In the genomic region with DNA sequence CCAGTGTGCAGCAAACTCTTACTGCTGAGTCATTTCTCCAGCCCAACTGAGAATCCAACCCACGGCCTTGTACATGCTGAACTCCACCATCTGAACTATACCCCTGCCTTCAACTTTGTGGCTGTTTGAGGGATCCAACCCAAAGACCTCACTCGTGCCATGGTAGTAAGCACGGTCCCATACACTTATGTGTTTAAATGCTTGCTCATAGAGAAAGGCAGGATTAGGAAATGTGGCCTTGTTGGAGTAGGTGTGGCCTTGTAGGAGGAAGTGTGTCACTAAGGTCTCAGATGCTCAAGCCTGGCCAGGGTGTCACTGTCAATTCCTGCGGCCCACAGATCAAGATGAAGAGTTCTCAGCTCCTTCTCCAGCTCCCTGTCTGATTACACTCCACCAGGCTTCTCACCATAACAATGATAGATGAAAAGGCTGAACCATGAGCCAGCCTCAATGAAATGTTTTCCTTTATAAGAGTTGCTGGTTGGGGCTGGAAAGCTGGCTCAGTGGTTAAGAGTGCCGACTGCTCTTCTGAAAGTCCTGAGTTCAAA, we compare ENCODE assay signal across 36 mouse cellular contexts. TPM values are rescaled to one million over a fixed set of nuclear protein-coding genes. Genes with fewer than 3 reads are reported as not detected.
DNase-seq lines count a peak whose midpoint lies in the region; ATAC-seq lines count a peak whose summit lies in the region.
"Had no signal": no experiment of that assay in that cellular context is flagged by ENCODE, and none has a peak within 500 bp of the region (broad histone marks: within the 10 kb centered on the region; RNA-seq: fewer than 3 reads in every experiment).

No protein-coding gene starts in this region.

- WGBS in heart, embryonic 10.5 days = 90% methylated on average over 5 of the region's 5 CpGs
- WGBS in midbrain, embryonic 11.5 days = 91% methylated on average over 5 of the region's 5 CpGs
- 91% methylated on average over 5 of the region's 5 CpGs for WGBS in midbrain, embryonic 15.5 days
- 71% methylated on average over 5 of the region's 5 CpGs for WGBS in liver, embryonic 16.5 days (ENCODE audit: insufficient replicate concordance)

- H3K27ac ChIP-seq in heart, embryonic 10.5 days = peak overlapping the region; percentile 5; the same call in 1 of the 2 replicates
- no peak overlapping the region for H3K27ac ChIP-seq in midbrain, embryonic 11.5 days (ENCODE audit: low read depth, low read length)
- H3K27ac ChIP-seq in midbrain, embryonic 15.5 days = no peak overlapping the region
- peak overlapping the region; percentile 56 for H3K27ac ChIP-seq in liver, embryonic 16.5 days (ENCODE audit: low read length)
- H3K27ac ChIP-seq: embryonic facial prominence, embryonic 10.5 days; embryonic facial prominence, embryonic 15.5 days; forebrain, embryonic 12.5 days; hindbrain, embryonic 15.5 days; limb, embryonic 10.5 days; limb, embryonic 15.5 days; lung, embryonic 15.5 days; neural tube, embryonic 15.5 days had no signal

- H3K4me3 ChIP-seq in heart, embryonic 10.5 days = no peak overlapping the region
- no peak overlapping the region for H3K4me3 ChIP-seq in midbrain, embryonic 11.5 days (ENCODE audit: low read depth, low read length)
- H3K4me3 ChIP-seq in midbrain, embryonic 15.5 days = no peak overlapping the region
- H3K4me3 ChIP-seq in liver, embryonic 16.5 days (ENCODE audit: low read depth, low read length) = no peak overlapping the region
- H3K4me3 ChIP-seq: embryonic facial prominence, embryonic 10.5 days; embryonic facial prominence, embryonic 15.5 days; forebrain, embryonic 12.5 days; hindbrain, embryonic 15.5 days; limb, embryonic 10.5 days; limb, embryonic 15.5 days; lung, embryonic 15.5 days; megakaryocyte, embryonic 14.5 days; neural tube, embryonic 15.5 days had no signal

- H3K27me3 ChIP-seq in heart, embryonic 10.5 days (ENCODE audit: insufficient read depth, poor library complexity, severe bottlenecking) = no peaks in the 10 kb centered on the region
- H3K27me3 ChIP-seq in midbrain, embryonic 11.5 days (ENCODE audit: control insufficient read depth, insufficient read depth, low read length) = no peaks in the 10 kb centered on the region
- H3K27me3 ChIP-seq in midbrain, embryonic 15.5 days (replicated peaks) = no peaks in the 10 kb centered on the region
- no peaks in the 10 kb centered on the region for H3K27me3 ChIP-seq in liver, embryonic 16.5 days (ENCODE audit: control insufficient read depth, insufficient read depth, low read depth, low read length)
- H3K27me3 ChIP-seq: embryonic facial prominence, embryonic 15.5 days; forebrain, embryonic 12.5 days; hindbrain, embryonic 15.5 days; limb, embryonic 15.5 days; lung, embryonic 15.5 days; megakaryocyte, embryonic 14.5 days; neural tube, embryonic 15.5 days had no signal

- H3K9me3 ChIP-seq in heart, embryonic 10.5 days = no peaks in the 10 kb centered on the region
- no peaks in the 10 kb centered on the region for H3K9me3 ChIP-seq in midbrain, embryonic 11.5 days (ENCODE audit: control insufficient read depth, low read length)
- no peaks in the 10 kb centered on the region for H3K9me3 ChIP-seq in midbrain, embryonic 15.5 days
- no peaks in the 10 kb centered on the region for H3K9me3 ChIP-seq in liver, embryonic 16.5 days (replicated peaks; ENCODE audit: control insufficient read depth, low read length)
- H3K9me3 ChIP-seq: embryonic facial prominence, embryonic 10.5 days; embryonic facial prominence, embryonic 15.5 days; forebrain, embryonic 12.5 days; hindbrain, embryonic 15.5 days; limb, embryonic 10.5 days; limb, embryonic 15.5 days; lung, embryonic 15.5 days; neural tube, embryonic 15.5 days had no signal

- no peaks in the 10 kb centered on the region for H3K36me3 ChIP-seq in heart, embryonic 10.5 days
- no peaks in the 10 kb centered on the region for H3K36me3 ChIP-seq in midbrain, embryonic 11.5 days (ENCODE audit: control insufficient read depth, insufficient read depth, low read length)
- no peaks in the 10 kb centered on the region for H3K36me3 ChIP-seq in midbrain, embryonic 15.5 days (replicated peaks)
- H3K36me3 ChIP-seq in liver, embryonic 16.5 days (ENCODE audit: control insufficient read depth, insufficient read depth) = no peaks in the 10 kb centered on the region
- H3K36me3 ChIP-seq: embryonic facial prominence, embryonic 10.5 days; embryonic facial prominence, embryonic 15.5 days; forebrain, embryonic 12.5 days; hindbrain, embryonic 15.5 days; limb, embryonic 10.5 days; limb, embryonic 15.5 days; lung, embryonic 15.5 days; neural tube, embryonic 15.5 days had no signal

- no peak overlapping the region for H3K9ac ChIP-seq in midbrain, embryonic 11.5 days (ENCODE audit: low read length)
- no peak overlapping the region for H3K9ac ChIP-seq in midbrain, embryonic 15.5 days
- no peak overlapping the region for H3K9ac ChIP-seq in liver, embryonic 16.5 days (ENCODE audit: low read depth, low read length)
- H3K9ac ChIP-seq: embryonic facial prominence, embryonic 15.5 days; forebrain, embryonic 12.5 days; forebrain, postnatal 0 days; hindbrain, embryonic 15.5 days; limb, embryonic 15.5 days; lung, embryonic 15.5 days; neural tube, embryonic 15.5 days had no signal

- DNase-seq in heart, embryonic 10.5 days (ENCODE audit: low spot score) = no peak
- DNase-seq in heart, postnatal 25 days (ENCODE audit: low spot score) = no peak
- peak; percentile 61 for DNase-seq in midbrain, embryonic 11.5 days (ENCODE audit: low spot score, missing footprints)
- DNase-seq in cerebellum, adult 11-12 months = no peak
- no peak for DNase-seq in right cerebral cortex, postnatal 10 days (ENCODE audit: low spot score in 2 of 2)
- DNase-seq: adrenal gland, adult 8-10 months; cerebellum, adult 8-10 months; cerebellum, postnatal 25 days; forebrain, postnatal 0 days; gastrocnemius, postnatal 10 days; heart, postnatal 4 days; kidney, adult 11 months; kidney, postnatal 14 days; layer of hippocampus, adult 9-11 months; lung, postnatal 36 days; midbrain, embryonic 14.5 days; right cerebral cortex, adult 18-20 months had no signal

- no peak for ATAC-seq in midbrain, embryonic 11.5 days (ENCODE audit: low FRiP score)
- no peak for ATAC-seq in midbrain, embryonic 15.5 days (replicated peaks)
- no peak for ATAC-seq in liver, embryonic 16.5 days (ENCODE audit: low read depth)
- ATAC-seq: forebrain, postnatal 0 days; inflammation-experienced regulatory T-cells, adult 6 months had no signal

- H3K4me2 ChIP-seq in midbrain, embryonic 11.5 days = no peak overlapping the region
- no peak overlapping the region for H3K4me2 ChIP-seq in midbrain, embryonic 15.5 days
- H3K4me2 ChIP-seq in liver, embryonic 16.5 days (ENCODE audit: low read depth, low read length) = no peak overlapping the region
- H3K4me2 ChIP-seq: embryonic facial prominence, embryonic 15.5 days; forebrain, embryonic 12.5 days; heart, embryonic 11.5 days; hindbrain, embryonic 15.5 days; limb, embryonic 15.5 days; lung, embryonic 15.5 days; neural tube, embryonic 15.5 days had no signal

- H3K4me1 ChIP-seq in heart, embryonic 10.5 days = peaks cover 17% of the 10 kb centered on the region
- H3K4me1 ChIP-seq in midbrain, embryonic 11.5 days (ENCODE audit: control insufficient read depth, insufficient read depth, low read length) = no peaks in the 10 kb centered on the region; the same call in 1 of the 2 replicates
- no peaks in the 10 kb centered on the region for H3K4me1 ChIP-seq in midbrain, embryonic 15.5 days
- peaks cover 51% of the 10 kb centered on the region for H3K4me1 ChIP-seq in liver, embryonic 16.5 days (ENCODE audit: control insufficient read depth, low read depth, low read length)
- H3K4me1 ChIP-seq: hindbrain, embryonic 15.5 days had no signal

- intact Hi-C loops in heart, postnatal 25 days (cut with DNase I) = no loop called here

RNA-seq across cellular contexts. Expression of gene Ptma, which starts 48.7 kb away (rescaled TPM):
- polyA plus RNA-seq in heart, embryonic 10.5 days (2016; fragmentation: Nextera tagmentation; extraction: Ambion mirVana) = 1,013 and 1,650 TPM in 2 replicates
- 100 to 1,000 TPM; 231 to 265 TPM for total RNA-seq in heart, postnatal 25 days (2021)
- polyA plus RNA-seq in midbrain, embryonic 11.5 days (2014; fragmentation: Nextera tagmentation; extraction: Ambion mirVana) = 3,090 and 3,352 TPM in 2 replicates
- 1,373 and 1,532 TPM in 2 replicates for polyA plus RNA-seq in midbrain, embryonic 15.5 days (2015; fragmentation: Nextera tagmentation; extraction: Ambion mirVana)
- polyA plus RNA-seq in liver, embryonic 16.5 days (2015; fragmentation: Nextera tagmentation; extraction: Ambion mirVana) = 500 and 746 TPM in 2 replicates

RNA-seq across cellular contexts. Expression of gene Tex44, which starts 51.7 kb away (rescaled TPM):
- not detected in 2 replicates for polyA plus RNA-seq in heart, embryonic 10.5 days (2016; fragmentation: Nextera tagmentation; extraction: Ambion mirVana)
- total RNA-seq in heart, postnatal 25 days (2021) = not detected
- polyA plus RNA-seq in midbrain, embryonic 11.5 days (2014; fragmentation: Nextera tagmentation; extraction: Ambion mirVana) = not detected in 2 replicates
- polyA plus RNA-seq in midbrain, embryonic 15.5 days (2015; fragmentation: Nextera tagmentation; extraction: Ambion mirVana) = not detected in 2 replicates
- not detected in 2 replicates for polyA plus RNA-seq in liver, embryonic 16.5 days (2015; fragmentation: Nextera tagmentation; extraction: Ambion mirVana)
- total RNA-seq: adrenal gland, adult 8-10 months; adrenal gland, postnatal 4 days; gastrocnemius, postnatal 10 days; heart, postnatal 4 days; left cerebral cortex, postnatal 10 days had no signal
- polyA plus RNA-seq: embryonic facial prominence, embryonic 10.5 days; embryonic facial prominence, embryonic 15.5 days; forebrain, embryonic 12.5 days; forebrain, postnatal 0 days; heart, embryonic 11.5 days; heart, embryonic 16.5 days; hindbrain, embryonic 15.5 days; inflammation-experienced regulatory T-cells, adult 6 months; kidney, embryonic 14.5 days; limb, embryonic 10.5 days; limb, embryonic 15.5 days; lung, embryonic 15.5 days; midbrain, embryonic 14.5 days; neural tube, embryonic 15.5 days; stomach, embryonic 14.5 days; urinary bladder, adult 2 months had no signal

RNA-seq across cellular contexts. Expression of gene Nmur1, which starts 51.8 kb away (rescaled TPM):
- 0.10 TPM in 1 of 2 replicates, not detected in the other for polyA plus RNA-seq in heart, embryonic 10.5 days (2016; fragmentation: Nextera tagmentation; extraction: Ambion mirVana)
- not detected for total RNA-seq in heart, postnatal 25 days (2021)
- not detected in 2 replicates for polyA plus RNA-seq in midbrain, embryonic 11.5 days (2014; fragmentation: Nextera tagmentation; extraction: Ambion mirVana)
- polyA plus RNA-seq in midbrain, embryonic 15.5 days (2015; fragmentation: Nextera tagmentation; extraction: Ambion mirVana) = 0.61 TPM in 1 of 2 replicates, not detected in the other
- not detected in 2 replicates for polyA plus RNA-seq in liver, embryonic 16.5 days (2015; fragmentation: Nextera tagmentation; extraction: Ambion mirVana)
- total RNA-seq: adrenal gland, adult 8-10 months; adrenal gland, postnatal 4 days; gastrocnemius, postnatal 10 days; heart, postnatal 4 days had no signal
- polyA plus RNA-seq: embryonic facial prominence, embryonic 15.5 days; forebrain, embryonic 12.5 days; heart, embryonic 11.5 days; heart, embryonic 16.5 days; kidney, embryonic 14.5 days; limb, embryonic 15.5 days; midbrain, embryonic 14.5 days; stomach, embryonic 14.5 days had no signal

Comparison
In these comparisons a context has a peak if more than half of its experiments do, and no peak if none do; other contexts are left out.
1. H3K27ac ChIP-seq: peak in heart, embryonic 10.5 days (single experiment) and liver, embryonic 16.5 days (single experiment); none in midbrain, embryonic 11.5 days (single experiment) and midbrain, embryonic 15.5 days (single experiment).